Mouse (Mus musculus): ENCODE data around the gene Baz1a. TPM values are rescaled to one million over a fixed set of nuclear protein-coding genes. Genes with fewer than 3 reads are reported as not detected.
"Not testable (repeated sequence)": the region's sequence is repeated elsewhere in the genome, so short reads cannot be mapped to it uniquely, and the experiment has no call there.

Gene Baz1a
- polyA plus RNA-seq, 1 experiment from 2014 or later = 15.5 TPM

DNA sequence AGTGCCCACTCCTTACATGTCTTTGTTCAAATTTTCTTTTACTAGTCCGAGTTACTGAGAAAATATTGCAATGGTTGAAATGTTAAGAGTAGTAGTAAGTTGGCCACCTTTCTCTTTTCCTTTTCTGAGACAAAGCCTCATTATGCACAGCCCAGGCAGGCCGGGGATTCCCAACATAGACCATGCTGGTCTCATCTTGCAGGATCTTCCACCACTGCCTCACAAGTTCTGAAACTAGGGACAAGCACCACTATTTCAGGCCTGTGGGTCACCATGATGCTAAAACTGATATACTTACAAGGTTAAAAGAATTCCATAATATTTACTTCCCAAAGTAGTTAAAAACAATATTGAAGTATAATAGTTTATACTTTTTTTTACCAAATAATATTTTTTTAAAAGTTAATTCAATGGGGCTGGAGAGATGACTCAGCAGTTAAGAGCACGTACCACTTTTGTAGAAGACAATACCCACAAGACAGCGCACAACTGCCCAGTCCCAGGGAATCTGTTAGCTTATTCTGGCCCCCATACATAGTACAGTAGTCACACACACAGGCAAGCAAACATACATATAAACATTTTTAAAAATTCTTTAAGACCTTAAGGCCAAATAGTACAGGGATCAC, 48.5 kb downstream of the Baz1a start:
- H3K4me2 ChIP-seq = no peak overlapping the region
- H3K36me3 ChIP-seq = peaks cover 38% of the 10 kb centered on the region
- no peaks in the 10 kb centered on the region for H3K27me3 ChIP-seq (replicated peaks)
- H3K9me3 ChIP-seq (replicated peaks) = no peaks in the 10 kb centered on the region
- H3K9ac ChIP-seq = no peak overlapping the region
- H3K4me1 ChIP-seq (replicated peaks) = no peaks in the 10 kb centered on the region
- 92% methylated on average over 4 of the region's 4 CpGs for WGBS
- no peak overlapping the region for H3K27ac ChIP-seq (ENCODE audit: poor library complexity, severe bottlenecking)
- no peak for ATAC-seq (ENCODE audit: insufficient number of reproducible peaks, low FRiP score)
- no peak overlapping the region for H3K4me3 ChIP-seq

GRCm38 (mm10) chr12:54959569-54959968, 54.6 kb downstream of the Baz1a start:
- ATAC-seq (ENCODE audit: insufficient number of reproducible peaks, low FRiP score) = no peak

DNA sequence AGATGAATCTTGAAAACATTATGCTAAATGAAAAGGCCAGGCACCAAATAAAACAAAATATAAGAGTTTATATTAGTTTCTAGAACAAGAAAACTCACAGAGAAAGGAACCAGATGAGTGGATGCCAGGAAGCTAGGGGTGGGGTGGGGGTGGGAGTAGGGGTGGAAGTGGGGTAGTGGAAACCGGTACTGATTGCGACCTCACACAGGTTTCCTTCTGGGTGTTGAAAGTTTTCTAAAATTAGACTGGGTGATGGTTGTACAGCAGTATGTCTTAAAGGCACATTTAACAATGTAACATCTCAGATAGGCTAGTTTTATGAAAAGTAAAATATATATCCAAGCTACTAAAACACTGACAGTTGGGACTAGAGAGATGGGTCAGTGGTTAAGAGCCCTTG, 57.2 kb downstream of the Baz1a start:
- Histone ChIP-seq H3K9me3 (replicated peaks) (no peaks in the 10 kb centered on the region), H3K9ac (no peak overlapping the region), H3K4me1 (replicated peaks) (peaks cover 8% of the 10 kb centered on the region), H3K4me2 (no peak overlapping the region), H3K36me3 (peaks cover 17% of the 10 kb centered on the region), H3K27ac (ENCODE audit: poor library complexity, severe bottlenecking) (no peak overlapping the region), H3K4me3 (no peak overlapping the region), H3K27me3 (replicated peaks) (no peaks in the 10 kb centered on the region)
- 18% methylated on average over 2 of the region's 2 CpGs for WGBS
- ATAC-seq (ENCODE audit: insufficient number of reproducible peaks, low FRiP score) = no peak

More at GRCm38 (mm10) chr12:54959569-54959968, 54.6 kb downstream of the Baz1a start:
- Histone ChIP-seq H3K4me2 (no peak overlapping the region), H3K4me3 (no peak overlapping the region), H3K9ac (no peak overlapping the region), H3K36me3 (peaks cover 17% of the 10 kb centered on the region), H3K9me3 (replicated peaks) (no peaks in the 10 kb centered on the region), H3K27ac (ENCODE audit: poor library complexity, severe bottlenecking) (no peak overlapping the region), H3K4me1 (replicated peaks) (peaks cover 8% of the 10 kb centered on the region), H3K27me3 (replicated peaks) (no peaks in the 10 kb centered on the region)
- 77% methylated on average over 2 of the region's 2 CpGs for WGBS

GRCm38 (mm10) chr12:54956457-54956856, 57.7 kb downstream of the Baz1a start:
- no peak overlapping the region for H3K9ac ChIP-seq
- no peak for ATAC-seq (ENCODE audit: insufficient number of reproducible peaks, low FRiP score)
- H3K9me3 ChIP-seq (replicated peaks) = no peaks in the 10 kb centered on the region
- no peaks in the 10 kb centered on the region for H3K27me3 ChIP-seq (replicated peaks)
- H3K4me3 ChIP-seq = no peak overlapping the region
- H3K36me3 ChIP-seq = peaks cover 22% of the 10 kb centered on the region
- no peak overlapping the region for H3K27ac ChIP-seq (ENCODE audit: poor library complexity, severe bottlenecking)
- no peak overlapping the region for H3K4me2 ChIP-seq
- WGBS = 86% methylated on average over 4 of the region's 4 CpGs
- H3K4me1 ChIP-seq (replicated peaks) = peaks cover 8% of the 10 kb centered on the region

DNA sequence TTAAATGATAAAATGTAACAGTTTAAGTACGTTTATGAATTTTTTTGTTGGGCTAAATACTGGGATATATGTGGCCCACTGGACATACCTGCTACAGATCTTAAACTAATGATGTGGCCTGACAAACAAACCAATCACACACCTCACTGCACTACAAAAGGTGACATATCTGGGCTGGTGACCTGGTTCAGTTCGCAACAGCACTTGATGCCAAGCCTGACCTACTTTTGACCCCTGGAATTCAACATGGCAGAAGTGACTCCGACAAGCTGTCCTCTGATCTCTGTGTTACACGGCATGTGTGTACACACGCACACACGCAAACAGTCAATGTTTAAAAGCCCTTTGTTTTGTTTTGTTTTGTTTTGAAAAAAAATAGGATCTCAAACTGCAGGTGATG, 68.0 kb downstream of the Baz1a start:
- Histone ChIP-seq H3K9me3 (replicated peaks) (no peaks in the 10 kb centered on the region), H3K27ac (ENCODE audit: poor library complexity, severe bottlenecking) (no peak overlapping the region), H3K36me3 (peaks cover 18% of the 10 kb centered on the region), H3K4me3 (no peak overlapping the region), H3K27me3 (replicated peaks) (no peaks in the 10 kb centered on the region), H3K4me1 (replicated peaks) (no peaks in the 10 kb centered on the region), H3K4me2 (no peak overlapping the region), H3K9ac (no peak overlapping the region)
- whole genome bisulfite sequencing = 88% methylated on average over 6 of the region's 6 CpGs
- ATAC-seq (ENCODE audit: insufficient number of reproducible peaks, low FRiP score) = no peak

DNA sequence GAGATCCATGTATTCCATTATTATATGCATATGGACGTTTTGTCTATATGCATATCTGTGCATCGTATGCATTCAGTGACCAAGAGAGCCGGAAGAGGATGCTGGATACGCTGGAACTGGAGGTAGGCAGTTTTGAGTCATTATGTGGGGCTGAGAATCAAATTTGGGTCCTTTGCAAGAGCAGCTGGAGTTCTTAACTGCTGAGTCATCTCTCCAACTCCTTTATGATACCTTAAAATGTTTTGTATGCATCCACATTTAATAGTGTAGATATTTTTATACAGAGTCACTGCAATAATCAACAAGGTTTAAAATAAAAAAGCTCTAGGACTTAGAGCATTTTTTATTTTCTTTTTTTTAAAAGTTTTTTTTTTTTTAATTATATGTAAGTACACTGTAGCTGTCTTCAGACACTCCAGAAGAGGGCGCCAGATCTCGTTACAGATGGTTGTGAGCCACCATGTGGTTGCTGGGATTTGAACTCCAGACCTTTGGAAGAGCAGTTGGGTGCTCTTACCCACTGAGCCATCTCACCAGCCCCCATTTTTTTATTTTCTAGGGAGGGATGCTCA, 71.5 kb downstream of the Baz1a start:
- 89% methylated on average over 6 of the region's 6 CpGs for WGBS

DNA sequence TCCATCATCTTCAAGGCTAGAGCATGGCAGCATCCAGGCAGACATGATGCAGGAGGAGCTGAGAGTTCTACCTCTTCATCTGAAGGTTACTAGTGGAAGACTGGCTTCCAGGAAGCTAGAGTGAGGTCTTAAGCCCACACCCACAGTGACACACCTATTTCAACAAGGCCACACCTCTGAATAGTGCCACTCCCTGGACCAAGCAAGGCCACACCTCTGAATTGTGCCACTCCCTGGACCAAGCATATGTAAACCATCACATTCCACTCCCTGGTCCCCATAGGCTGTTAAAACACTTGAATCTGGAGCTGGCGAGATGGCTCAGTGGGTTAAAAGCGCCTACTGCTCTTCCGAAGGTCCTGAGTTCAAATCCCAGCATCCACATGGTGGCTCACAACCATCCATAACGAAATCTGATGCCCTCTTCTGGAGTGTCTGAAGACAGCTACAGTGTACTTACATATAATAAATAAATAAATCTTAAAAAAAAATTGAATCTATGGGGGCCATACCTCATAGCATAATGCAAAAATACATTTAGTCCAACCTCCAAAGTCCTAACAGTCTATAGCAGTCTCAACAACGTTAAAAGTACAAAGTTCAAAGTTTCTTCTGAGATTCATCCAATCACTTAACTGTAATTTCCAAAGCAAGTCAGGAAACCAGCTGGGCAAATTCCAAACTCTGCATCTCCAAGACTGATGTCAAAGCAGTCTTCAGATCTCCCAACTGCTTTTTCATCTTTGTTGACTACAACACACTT, 76.4 kb downstream of the Baz1a start:
- not testable (repeated sequence) for ATAC-seq (ENCODE audit: insufficient number of reproducible peaks, low FRiP score)

More for the DNA sequence above, 71.5 kb downstream of the Baz1a start:
- H3K4me3 ChIP-seq; H3K27me3 ChIP-seq (replicated peaks); H3K4me1 ChIP-seq (replicated peaks); ATAC-seq (ENCODE audit: insufficient number of reproducible peaks, low FRiP score); H3K9me3 ChIP-seq (replicated peaks); H3K4me2 ChIP-seq; H3K27ac ChIP-seq (ENCODE audit: poor library complexity, severe bottlenecking); H3K9ac ChIP-seq: not testable (repeated sequence)
- peaks cover 45% of the 10 kb centered on the region for H3K36me3 ChIP-seq

DNA sequence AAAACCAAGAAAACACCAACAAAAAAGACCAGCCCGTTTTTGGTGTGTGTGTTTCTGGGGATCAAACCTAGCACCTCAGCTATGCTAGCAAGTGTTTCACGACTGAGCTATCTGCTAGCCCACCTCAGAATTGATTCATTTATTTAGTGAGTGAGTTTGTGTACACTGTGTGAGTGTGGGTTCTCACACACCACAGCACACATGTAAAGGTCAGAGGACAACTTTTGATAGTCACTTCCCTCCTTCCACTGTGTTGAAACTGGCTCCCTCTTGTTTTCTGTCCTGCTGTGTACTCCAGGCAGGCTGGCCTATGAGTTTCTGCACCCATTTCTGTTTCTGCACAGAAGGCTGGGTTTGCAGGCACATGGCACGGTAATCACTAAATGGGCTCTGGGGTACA, 103.8 kb downstream of the Baz1a start:
- H3K9ac ChIP-seq = no peak overlapping the region
- H3K27ac ChIP-seq (ENCODE audit: poor library complexity, severe bottlenecking) = no peak overlapping the region
- H3K36me3 ChIP-seq = peaks cover 54% of the 10 kb centered on the region
- ATAC-seq (ENCODE audit: insufficient number of reproducible peaks, low FRiP score) = no peak
- no peak overlapping the region for H3K4me2 ChIP-seq
- H3K27me3 ChIP-seq (replicated peaks) = no peaks in the 10 kb centered on the region
- H3K9me3 ChIP-seq (replicated peaks) = 0 out of 2 replicates have a peak, but pooled peaks cover 4% of the 10 kb centered on the region
- H3K4me3 ChIP-seq = no peak overlapping the region
- WGBS = 84% methylated on average over 3 of the region's 3 CpGs
- H3K4me1 ChIP-seq (replicated peaks) = no peaks in the 10 kb centered on the region

More for the DNA sequence above, 76.4 kb downstream of the Baz1a start:
- not testable (repeated sequence) for H3K9me3 ChIP-seq (replicated peaks); H3K4me1 ChIP-seq (replicated peaks); H3K27ac ChIP-seq (ENCODE audit: poor library complexity, severe bottlenecking); H3K4me2 ChIP-seq; H3K4me3 ChIP-seq; H3K27me3 ChIP-seq (replicated peaks); H3K9ac ChIP-seq
- peaks cover 48% of the 10 kb centered on the region for H3K36me3 ChIP-seq
- 94% methylated on average over 5 of the region's 5 CpGs for WGBS

DNA sequence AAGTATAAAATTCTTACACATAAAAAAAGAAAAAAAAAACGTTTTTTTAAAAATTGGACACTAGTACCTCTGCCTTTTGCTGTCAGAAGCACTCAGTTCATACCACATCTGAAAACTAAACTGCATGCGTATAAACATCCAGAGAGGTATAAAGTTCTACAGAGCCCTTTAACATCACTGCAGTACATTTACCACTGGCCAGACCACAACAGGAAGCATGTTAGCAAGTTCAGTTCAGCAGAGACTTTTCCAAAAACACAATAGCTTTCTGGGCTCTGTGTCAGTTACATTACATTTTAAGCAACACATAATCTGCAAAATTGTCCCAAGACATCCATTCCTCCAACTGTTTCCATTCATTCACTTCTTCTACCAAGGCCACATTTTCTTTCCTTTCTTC, 121.6 kb downstream of the Baz1a start:
- WGBS = 71% methylated on average over 2 of the region's 2 CpGs
- not testable (repeated sequence) for H3K9ac ChIP-seq; H3K27me3 ChIP-seq (replicated peaks); H3K4me1 ChIP-seq (replicated peaks); ATAC-seq (ENCODE audit: insufficient number of reproducible peaks, low FRiP score); H3K4me3 ChIP-seq; H3K27ac ChIP-seq (ENCODE audit: poor library complexity, severe bottlenecking); H3K4me2 ChIP-seq; H3K9me3 ChIP-seq (replicated peaks)
- H3K36me3 ChIP-seq = peaks cover 26% of the 10 kb centered on the region

DNA sequence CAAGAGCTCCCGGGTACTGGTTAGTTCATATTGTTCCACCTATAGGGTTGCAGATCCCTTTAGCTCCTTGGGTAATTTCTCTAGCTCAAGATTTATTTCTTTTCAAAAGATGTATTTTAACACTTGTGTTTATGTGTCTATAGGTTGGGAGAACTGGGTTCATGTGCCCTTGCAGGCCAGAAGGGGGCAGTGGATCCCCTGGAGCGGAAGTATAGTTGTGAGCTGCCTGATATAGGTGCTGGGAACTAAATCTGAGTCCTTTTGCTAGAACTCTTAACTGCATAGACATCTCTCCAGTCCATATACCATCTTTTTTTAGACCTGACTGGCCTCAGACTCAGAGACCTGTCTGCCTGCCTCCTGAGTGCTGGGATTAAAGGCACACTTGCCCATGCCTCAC, 123.7 kb downstream of the Baz1a start:
- Histone ChIP-seq H3K4me2 (no peak overlapping the region), H3K9ac (no peak overlapping the region), H3K36me3 (peaks cover 13% of the 10 kb centered on the region), H3K27ac (ENCODE audit: poor library complexity, severe bottlenecking) (no peak overlapping the region), H3K4me1 (replicated peaks) (no peaks in the 10 kb centered on the region), H3K9me3 (replicated peaks) (no peaks in the 10 kb centered on the region), H3K27me3 (replicated peaks) (no peaks in the 10 kb centered on the region), H3K4me3 (no peak overlapping the region)
- 88% methylated on average over 2 of the region's 2 CpGs for WGBS
- ATAC-seq (ENCODE audit: insufficient number of reproducible peaks, low FRiP score) = no peak

DNA sequence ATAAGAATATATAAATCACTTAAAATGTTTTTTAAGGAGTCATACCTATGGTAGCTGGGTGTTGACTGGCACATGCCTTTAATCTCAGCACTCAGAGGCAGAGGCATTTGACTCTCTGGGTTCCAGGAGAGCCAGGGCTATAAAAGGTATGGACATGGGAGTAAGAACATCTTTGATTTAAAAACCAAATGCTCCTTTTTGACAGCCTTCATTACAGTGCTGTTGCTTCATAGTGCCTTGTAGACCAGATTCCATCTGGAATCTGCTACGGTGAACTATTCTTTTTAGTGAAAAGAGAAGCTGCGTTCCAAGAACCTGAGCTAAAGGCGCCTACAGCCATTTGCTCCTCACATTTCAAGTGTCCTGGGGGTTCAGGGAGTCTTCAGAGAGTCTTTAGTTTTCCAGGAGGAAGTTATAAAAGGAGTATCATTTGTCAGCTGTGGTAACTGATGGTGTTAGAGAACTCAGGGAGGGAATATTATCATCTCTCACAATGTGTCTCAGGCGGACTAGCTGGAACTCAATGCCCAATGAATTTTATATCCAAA, 126.5 kb downstream of the Baz1a start:
- Histone ChIP-seq H3K4me2 (no peak overlapping the region), H3K9ac (no peak overlapping the region), H3K4me3 (no peak overlapping the region), H3K9me3 (replicated peaks) (no peaks in the 10 kb centered on the region), H3K4me1 (replicated peaks) (no peaks in the 10 kb centered on the region), H3K36me3 (peaks cover 7% of the 10 kb centered on the region; the same call in 1 of the 2 replicates), H3K27me3 (replicated peaks) (no peaks in the 10 kb centered on the region), H3K27ac (ENCODE audit: poor library complexity, severe bottlenecking) (no peak overlapping the region)
- ATAC-seq (ENCODE audit: insufficient number of reproducible peaks, low FRiP score) = no peak
- WGBS = 87% methylated on average over 4 of the region's 4 CpGs
